Mouse (Mus musculus) spleen, adult 2 months (tissue): Measurements from ENCODE around the gene Clec4f. TPM values are rescaled to one million over a fixed set of nuclear protein-coding genes. Genes with fewer than 3 reads are reported as not detected.
"Not testable (repeated sequence)": the region's sequence is repeated elsewhere in the genome, so short reads cannot be mapped to it uniquely, and the experiment has no call there.

Experiments used
- DNase-seq, 2 experiments: peaks; one replicate each; pipeline versions ENCODE4 v3.0.0 to v3.0.0-alpha.2; 2012 to 2021; ENCODE audit warnings: low spot score in 2 of 2, low read depth in 1 of 2
- H3K27ac ChIP-seq: fragments of 200-500 bp; 2 replicates; pipeline ENCODE4 v1.5.1; 2012; ENCODE audit warnings: low read length, inconsistent platforms; ENCODE audit not compliant: insufficient read depth
- H3K27me3 ChIP-seq: fragments of 200-500 bp; 2 replicates; pipeline ENCODE4 v1.6.1; 2012; ENCODE audit warnings: mild to moderate bottlenecking, moderate library complexity, low read length, inconsistent platforms; ENCODE audit not compliant: control insufficient read depth, insufficient read depth
- H3K36me3 ChIP-seq: fragments of 200-500 bp; 2 replicates; pipeline ENCODE4 v1.6.1; 2012; ENCODE audit warnings: mild to moderate bottlenecking, low read length, inconsistent platforms; ENCODE audit not compliant: control insufficient read depth, insufficient read depth
- H3K4me1 ChIP-seq: fragments of 200-500 bp; 2 replicates; pipeline ENCODE4 v1.6.1; 2011; ENCODE audit warnings: inconsistent platforms; ENCODE audit not compliant: control insufficient read depth, insufficient read depth, insufficient read length
- H3K4me3 ChIP-seq: fragments of 200-500 bp; 2 replicates; pipeline ENCODE4 v1.5.1; 2011; ENCODE audit warnings: mild to moderate bottlenecking, inconsistent platforms; ENCODE audit not compliant: insufficient read depth, insufficient read length; ENCODE audit errors: extremely low read depth
- CTCF ChIP-seq: fragments of 200-500 bp; IDR thresholded peaks from 2 replicates; pipeline ENCODE4 v1.5.1; 2011; ENCODE audit warnings: mild to moderate bottlenecking, inconsistent platforms; ENCODE audit not compliant: insufficient read depth, insufficient read length, insufficient replicate concordance; ENCODE audit errors: extremely low read depth
- POLR2A ChIP-seq: fragments of 200-500 bp; IDR thresholded peaks from 2 replicates; pipeline ENCODE4 v1.6.1; 2011; ENCODE audit warnings: low read depth, low read length, inconsistent platforms
- WGBS: fragments of 180-500 bp; shearing (Covaris S2); methylation state at CpG from one replicate; pipeline ENCODE4 v1.1.7; 2018; 5-methylcytosine and 5-hydroxymethylcytosine counted together
- polyA plus RNA-seq: library from polyadenylated mRNA; depleted of rRNA; stranded (reverse); fragments of >200 nt; gene quantifications from 2 replicates; pipeline ENCODE4 v1.2.3, GENCODE M21; 2012

Gene Clec4f
- polyA plus RNA-seq, 1 experiment, result not detected

DNA sequence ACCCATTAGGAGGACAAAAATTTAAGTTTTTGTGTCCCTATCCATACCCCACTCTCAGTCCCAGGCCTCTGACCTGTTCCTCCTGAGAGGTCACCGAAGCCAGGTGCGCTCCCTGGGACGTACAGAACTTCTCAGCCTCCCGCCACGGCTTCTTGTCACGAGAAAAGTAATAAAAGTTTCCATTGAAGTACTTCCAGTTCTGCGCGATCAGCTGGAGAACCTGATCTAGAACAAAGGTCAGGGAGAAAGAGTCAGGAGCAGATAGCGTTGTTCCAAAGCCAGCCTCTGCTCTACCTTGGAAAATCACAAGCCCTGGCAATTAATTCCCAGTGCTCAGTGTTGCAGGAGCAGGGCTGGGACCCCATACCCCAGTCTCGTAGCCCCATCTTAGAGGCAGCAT lies 9.3 kb downstream of the Clec4f start:
- Histone ChIP-seq H3K27ac (no peak overlapping the region), H3K36me3 (no peaks in the 10 kb centered on the region), H3K27me3 (no peaks in the 10 kb centered on the region), H3K4me1 (no peaks in the 10 kb centered on the region), H3K4me3 (no peak overlapping the region)
- TF ChIP-seq POLR2A, result no peak
- no peak for TF ChIP-seq CTCF
- no peak for DNase-seq
- 88% methylated on average over 10 of the region's 10 CpGs for WGBS

DNA sequence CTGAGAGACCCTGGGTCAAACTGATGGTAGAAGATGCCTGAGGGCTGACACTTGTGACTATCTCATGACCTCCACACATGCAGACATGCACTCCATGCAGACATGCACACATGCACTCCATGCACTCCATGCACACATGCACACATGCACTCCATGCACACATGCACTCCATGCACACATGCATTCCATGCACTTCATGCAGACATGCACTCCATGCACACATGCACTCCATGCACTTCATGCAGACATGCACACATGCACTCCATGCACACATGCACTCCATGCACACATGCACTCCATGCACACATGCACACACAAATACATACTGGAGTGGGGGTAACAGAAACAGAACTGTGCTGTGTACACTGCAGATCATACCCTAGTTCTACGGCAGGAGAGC lies 20.7 kb downstream of the Clec4f start:
- WGBS, result 82% methylated on average over 1 of the region's 1 CpGs
- no peaks in the 10 kb centered on the region for H3K27me3 ChIP-seq
- no peaks in the 10 kb centered on the region for H3K4me1 ChIP-seq
- no peak for DNase-seq
- H3K4me3 ChIP-seq, result no peak overlapping the region
- no peak overlapping the region for H3K27ac ChIP-seq
- TF ChIP-seq POLR2A, result no peak
- TF ChIP-seq CTCF, result no peak
- H3K36me3 ChIP-seq, result no peaks in the 10 kb centered on the region

DNA sequence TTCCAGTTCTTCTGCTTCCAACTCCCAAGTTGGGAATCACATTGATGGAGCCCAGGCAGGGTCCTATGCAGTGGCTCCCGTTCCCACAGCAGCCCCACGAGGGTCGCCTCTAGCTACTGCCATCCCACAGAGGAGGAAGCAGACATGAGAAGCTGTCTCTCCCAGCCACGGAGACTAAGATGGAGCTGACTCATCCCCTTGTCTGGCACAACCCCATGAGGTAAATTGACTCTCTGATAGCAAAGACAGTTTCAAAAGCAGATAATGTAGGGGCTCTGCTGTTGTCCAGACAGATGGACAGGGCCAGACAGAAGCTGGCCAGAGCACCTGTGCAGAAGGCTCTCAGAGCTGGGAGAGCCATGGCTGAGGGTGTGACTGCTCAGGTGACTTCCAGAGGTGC lies 21.4 kb downstream of the Clec4f start:
- not testable (repeated sequence) for H3K36me3 ChIP-seq, H3K27ac ChIP-seq, DNase-seq, H3K27me3 ChIP-seq, H3K4me1 ChIP-seq, H3K4me3 ChIP-seq
- WGBS, result 40% methylated on average over 4 of the region's 4 CpGs

DNA sequence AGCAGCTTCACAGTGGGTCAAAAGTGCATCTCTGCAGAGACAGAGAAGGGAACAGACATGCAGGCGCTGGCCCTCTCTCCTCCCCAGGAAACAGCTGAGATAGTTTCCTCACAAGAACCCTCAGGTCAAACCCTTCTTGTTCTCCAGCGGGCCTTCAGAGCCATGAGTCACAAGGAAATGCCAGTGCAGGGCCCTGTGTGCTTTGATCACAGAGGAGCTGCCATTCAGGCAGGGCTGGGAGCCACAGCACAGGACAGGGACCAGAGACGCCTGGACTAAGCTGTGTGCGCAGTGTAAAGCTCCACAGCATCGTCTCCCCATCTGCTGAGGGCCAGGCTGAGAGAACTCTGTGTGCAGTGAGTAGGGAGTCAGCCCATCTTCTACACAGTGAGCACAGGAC lies 21.9 kb downstream of the Clec4f start:
- H3K4me3 ChIP-seq, H3K27me3 ChIP-seq, H3K27ac ChIP-seq, DNase-seq, H3K36me3 ChIP-seq, H3K4me1 ChIP-seq: not testable (repeated sequence)
- 47% methylated on average over 5 of the region's 5 CpGs for WGBS

DNA sequence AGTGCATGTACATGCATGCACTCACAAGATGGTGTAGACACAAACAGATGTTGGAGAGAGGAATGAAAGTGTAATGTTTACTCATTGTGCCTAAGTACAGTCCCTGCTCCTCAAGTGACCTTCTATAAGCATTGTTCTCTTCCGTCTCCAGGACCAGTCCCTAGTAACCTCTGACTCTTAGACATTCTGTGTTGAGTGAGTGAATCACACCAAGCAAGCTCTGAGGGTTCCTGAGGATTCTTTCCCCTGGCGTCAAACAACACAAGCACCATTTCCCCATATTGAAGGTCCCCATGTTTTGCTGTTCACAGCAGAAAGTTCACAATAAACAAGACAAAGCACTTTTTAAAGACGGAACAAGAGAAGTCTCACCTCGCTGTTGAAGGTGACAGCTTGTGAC lies 24.2 kb downstream of the Clec4f start:
- no peaks in the 10 kb centered on the region for H3K27me3 ChIP-seq
- H3K4me3 ChIP-seq, result no peak overlapping the region
- DNase-seq, result no peak
- H3K36me3 ChIP-seq, result no peaks in the 10 kb centered on the region
- no peak overlapping the region for H3K27ac ChIP-seq
- no peaks in the 10 kb centered on the region for H3K4me1 ChIP-seq
- 84% methylated on average over 4 of the region's 4 CpGs for WGBS
- TF ChIP-seq CTCF (no peak), POLR2A (no peak)

DNA sequence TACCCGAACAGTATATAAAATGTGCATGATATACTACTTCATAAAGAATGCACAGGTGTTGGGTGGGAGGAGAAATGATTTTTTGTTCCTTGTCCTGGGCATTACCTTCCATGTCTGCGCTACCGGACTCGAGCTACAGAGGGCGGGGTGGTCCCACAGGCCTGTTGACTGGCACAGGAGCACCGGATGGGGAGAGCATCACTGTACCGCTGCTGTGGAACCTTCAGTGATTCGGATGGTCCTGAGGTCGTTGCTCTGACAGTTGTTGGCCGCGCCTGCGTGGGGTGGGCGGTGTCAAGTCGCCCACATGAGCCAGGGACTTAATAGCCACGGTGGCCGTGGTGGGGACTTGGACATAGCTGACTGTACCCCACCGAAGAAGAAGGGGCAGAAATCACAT lies 29.2 kb downstream of the Clec4f start:
- no peaks in the 10 kb centered on the region for H3K4me1 ChIP-seq
- 68% methylated on average over 17 of the region's 17 CpGs for WGBS
- no peak overlapping the region for H3K27ac ChIP-seq
- no peak overlapping the region for H3K4me3 ChIP-seq
- DNase-seq, result no peak
- H3K36me3 ChIP-seq, result no peaks in the 10 kb centered on the region
- no peaks in the 10 kb centered on the region for H3K27me3 ChIP-seq
- no peak for TF ChIP-seq POLR2A
- no peak for TF ChIP-seq CTCF

DNA sequence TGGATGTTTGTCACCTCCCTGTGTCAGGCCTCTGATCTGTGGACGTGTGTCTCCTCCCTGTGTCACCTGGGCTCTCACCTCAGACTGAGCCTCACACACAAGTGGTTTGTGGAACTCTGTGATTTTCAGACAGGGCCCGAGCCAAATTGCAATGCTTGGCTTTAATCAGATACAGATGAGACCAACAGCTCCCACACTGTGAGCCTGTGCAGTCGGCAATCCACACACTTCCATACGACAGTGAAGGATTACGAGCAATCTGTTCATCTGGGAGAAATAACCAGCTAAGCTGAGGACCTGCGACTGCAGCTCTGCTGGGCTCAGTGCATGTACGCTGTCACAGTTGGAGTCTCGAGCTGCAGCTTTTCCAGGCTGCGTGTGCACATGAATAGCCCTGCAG lies 36.0 kb downstream of the Clec4f start:
- Histone ChIP-seq H3K4me1 (no peaks in the 10 kb centered on the region), H3K27ac (no peak overlapping the region), H3K27me3 (no peaks in the 10 kb centered on the region), H3K4me3 (no peak overlapping the region), H3K36me3 (no peaks in the 10 kb centered on the region)
- 81% methylated on average over 9 of the region's 9 CpGs for WGBS
- DNase-seq, result no peak
- no peak for TF ChIP-seq CTCF
- TF ChIP-seq POLR2A, result no peak
